Mouse (Mus musculus) cortical plate, adult 2 months (tissue): ENCODE measurements at regions not wholly inside any gene's neighbourhood (a gene's known extent, or its start where the extent isn't known, plus 50 kb on each side); places are given as distances from the start of the nearest gene placed in this dataset.

Experiments used
- H3K27ac ChIP-seq: fragments of 200-500 bp; 2 replicates; pipeline ENCODE4 v1.5.1; 2012; ENCODE audit warnings: low read length, control low read depth, inconsistent platforms; ENCODE audit not compliant: insufficient read depth
- H3K4me1 ChIP-seq: fragments of 200-500 bp; 2 replicates; pipeline ENCODE4 v1.6.1; 2011; ENCODE audit warnings: low read length; ENCODE audit not compliant: control insufficient read depth, insufficient read depth
- H3K4me3 ChIP-seq: fragments of 200-500 bp; 2 replicates; pipeline ENCODE4 v1.5.1; 2011; ENCODE audit warnings: mild to moderate bottlenecking, low read length, control low read depth; ENCODE audit not compliant: insufficient read depth
- CTCF ChIP-seq: fragments of 200-500 bp; IDR thresholded peaks from 2 replicates; pipeline ENCODE4 v1.5.1; 2011; ENCODE audit warnings: mild to moderate bottlenecking, control low read depth, low read length; ENCODE audit not compliant: insufficient read depth; ENCODE audit errors: extremely low read depth
- POLR2A ChIP-seq: fragments of 200-500 bp; IDR thresholded peaks from 2 replicates; pipeline ENCODE4 v1.6.1; 2011; ENCODE audit warnings: mild to moderate bottlenecking, low read length, control low read depth; ENCODE audit not compliant: insufficient read depth; ENCODE audit errors: extremely low read depth

DNA sequence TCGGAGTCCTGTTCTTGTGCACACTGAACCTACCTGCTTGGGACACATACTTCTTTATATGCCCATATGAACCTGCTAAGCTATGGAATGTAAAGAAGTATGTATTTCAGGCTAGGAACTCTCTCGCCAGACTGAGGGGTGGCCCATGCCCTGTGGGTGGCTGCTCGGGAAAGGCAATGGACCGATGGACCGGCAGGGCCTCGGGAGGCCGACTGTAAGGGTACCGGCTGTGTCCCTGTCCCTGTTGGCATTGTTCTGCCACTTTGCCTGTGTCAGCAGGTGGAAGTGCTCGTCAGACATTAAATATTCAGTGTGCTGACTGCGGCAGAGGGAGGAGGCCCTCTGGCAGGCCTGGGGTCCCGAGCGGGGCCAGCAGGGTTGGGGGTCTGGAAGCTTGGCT lies 54.5 kb upstream of the Gata5 start:
- no peak overlapping the region for H3K4me3 ChIP-seq
- TF ChIP-seq CTCF (no peak), POLR2A (no peak)
- no peaks in the 10 kb centered on the region for H3K4me1 ChIP-seq
- H3K27ac ChIP-seq, result no peak overlapping the region

DNA sequence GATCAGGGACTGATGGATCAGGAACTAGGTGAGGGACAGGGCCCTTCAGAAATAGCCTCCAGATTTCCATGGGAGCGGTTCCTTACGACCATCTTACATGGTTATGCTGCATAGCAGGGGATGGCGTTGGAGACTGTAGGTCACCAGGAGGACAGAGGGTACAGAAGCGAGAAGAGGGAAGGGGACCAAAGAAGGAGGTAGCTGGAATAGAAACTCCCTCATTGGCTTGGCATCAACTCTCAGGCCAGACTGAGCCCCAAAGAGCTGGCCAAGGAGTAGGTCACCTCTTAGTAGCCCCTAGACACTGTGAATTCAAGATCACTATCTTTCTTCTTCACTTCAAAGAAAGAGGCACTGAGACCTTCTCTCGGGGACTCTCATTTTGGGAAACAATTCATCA lies 53.6 kb upstream of the Gata5 start:
- TF ChIP-seq CTCF (no peak), POLR2A (no peak)
- Histone ChIP-seq H3K4me3 (no peak overlapping the region), H3K4me1 (no peaks in the 10 kb centered on the region), H3K27ac (no peak overlapping the region)

DNA sequence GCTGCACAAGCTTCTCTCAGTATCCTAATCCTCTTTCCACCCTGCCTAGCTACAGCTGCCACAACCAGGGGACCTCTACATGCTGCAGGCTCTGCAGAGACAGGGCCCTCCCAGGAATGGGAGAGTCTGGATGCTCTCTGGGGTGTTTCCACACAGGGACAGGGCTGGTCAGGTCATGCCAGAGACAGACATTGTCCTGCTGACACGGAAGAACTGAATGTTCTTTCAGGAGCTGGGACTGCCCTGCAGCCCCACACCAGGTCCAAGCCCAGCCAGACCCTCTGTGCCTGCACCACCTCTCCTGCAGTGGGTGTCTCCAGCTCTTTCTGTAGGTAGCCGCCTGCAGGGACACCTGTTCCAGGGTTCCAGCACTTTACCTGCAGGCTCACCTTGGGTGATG lies 52.8 kb upstream of the Gata5 start:
- H3K27ac ChIP-seq, result no peak overlapping the region
- TF ChIP-seq CTCF, result no peak
- TF ChIP-seq POLR2A, result no peak

DNA sequence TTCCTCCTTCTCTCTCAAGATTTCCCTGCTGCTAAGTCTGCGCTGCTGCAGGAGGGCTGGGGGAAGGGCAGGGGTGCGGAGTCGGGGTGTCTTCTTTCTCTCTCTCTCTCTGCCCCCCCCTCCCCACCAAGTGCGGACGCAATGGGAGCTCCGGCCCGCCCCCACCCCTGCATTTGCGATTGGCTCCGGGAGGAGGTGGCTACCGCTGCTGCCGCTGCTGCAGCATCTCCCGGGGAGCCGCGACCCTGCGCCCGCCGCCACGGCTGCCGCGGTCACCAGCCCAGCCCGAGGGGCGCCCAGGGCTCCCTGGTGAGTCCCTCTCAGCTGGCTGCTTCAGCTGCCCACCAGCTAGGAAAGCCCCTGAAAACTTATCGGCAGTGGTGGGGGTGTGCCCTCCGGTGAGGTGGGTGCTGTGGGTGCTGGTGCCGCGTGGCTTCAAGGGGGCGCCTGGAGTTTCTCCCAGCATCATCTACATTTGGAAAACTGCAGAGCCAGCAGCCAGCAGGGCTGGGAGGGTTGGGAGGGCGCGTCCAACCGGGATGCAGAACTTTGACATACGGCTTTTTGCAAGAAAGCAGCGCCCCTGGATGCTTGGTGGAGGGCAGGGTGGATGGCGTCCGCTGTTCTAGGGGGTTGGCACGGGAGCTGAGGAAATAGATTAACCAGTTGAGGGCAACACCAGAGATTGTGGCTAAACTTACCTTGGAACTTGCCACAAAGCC lies 51.6 kb upstream of the Gata5 start:
- H3K4me3 ChIP-seq, result peak overlapping the region; percentile 23; the same call in 1 of the 2 replicates

More for the DNA sequence above, 52.8 kb upstream of the Gata5 start:
- no peak overlapping the region for H3K4me3 ChIP-seq
- H3K4me1 ChIP-seq, result no peaks in the 10 kb centered on the region

DNA sequence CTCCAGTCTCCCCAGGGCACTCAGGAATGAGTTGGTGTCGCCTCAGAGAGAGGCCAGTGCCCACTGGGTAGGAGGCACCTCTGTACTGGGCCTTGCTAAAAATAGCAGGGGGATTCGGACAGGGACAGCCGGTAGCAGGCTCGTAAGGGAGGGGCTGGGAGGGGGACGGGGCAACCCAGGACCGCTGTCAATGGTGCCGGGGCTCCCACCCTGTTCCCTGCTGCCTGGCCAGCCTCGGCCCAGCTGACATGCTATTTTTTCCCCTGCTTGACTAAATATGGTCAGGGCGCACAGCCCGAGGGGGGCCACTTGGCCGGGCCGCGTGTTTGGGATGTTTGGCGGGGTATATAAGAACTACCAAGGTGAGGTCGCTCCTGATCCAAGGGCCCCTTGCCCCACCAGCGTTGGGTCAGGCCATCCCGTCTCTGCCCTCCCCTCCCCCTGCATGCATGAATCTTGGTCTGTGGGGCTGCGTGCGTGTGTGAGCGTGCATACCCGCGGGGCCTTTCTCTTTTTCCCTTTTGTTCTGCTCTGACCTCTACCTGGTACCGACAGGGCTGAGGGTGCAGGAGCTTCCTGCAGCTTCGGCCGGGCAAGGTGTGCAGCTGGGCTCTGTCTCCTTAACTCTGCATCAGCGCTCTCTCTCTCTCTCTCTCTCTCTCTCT lies 50.9 kb upstream of the Gata5 start:
- Histone ChIP-seq H3K27ac (no peak overlapping the region), H3K4me3 (peak overlapping the region; percentile 23; the same call in 1 of the 2 replicates), H3K4me1 (no peaks in the 10 kb centered on the region)
- TF ChIP-seq POLR2A, result no peak
- TF ChIP-seq CTCF, result no peak

More for the DNA sequence above, 51.6 kb upstream of the Gata5 start:
- TF ChIP-seq POLR2A, result no peak
- TF ChIP-seq CTCF, result no peak
- Histone ChIP-seq H3K27ac (no peak overlapping the region), H3K4me1 (no peaks in the 10 kb centered on the region)
